Mouse (Mus musculus) forebrain, postnatal 0 days (tissue): Measurements from ENCODE around the gene Bsn. TPM values are rescaled to one million over a fixed set of nuclear protein-coding genes. Genes with fewer than 3 reads are reported as not detected.

Experiments used
- ATAC-seq: fragments of 200-750 bp; cut with Nextera tagmentation; 2 replicates; pipeline ENCODE4 v1.8.0; 2017; ENCODE audit warnings: mild to moderate bottlenecking, moderate library complexity
- DNase-seq: peaks from one replicate; pipeline ENCODE4 v3.0.0-alpha.2; 2015
- H3K27ac ChIP-seq: fragments of 300-500 bp; sonication (generic); 2 replicates; pipeline ENCODE4 v1.5.1; 2014; ENCODE audit warnings: low read depth, mild to moderate bottlenecking, antibody characterized with exemption, low read length, moderate library complexity, mixed read lengths
- H3K27me3 ChIP-seq: fragments of 300-500 bp; sonication (generic); 2 replicates; pipeline ENCODE4 v1.6.1; 2014; ENCODE audit warnings: mild to moderate bottlenecking, low read length, mixed read lengths; ENCODE audit not compliant: insufficient read depth
- H3K36me3 ChIP-seq: fragments of 300-500 bp; sonication (generic); 2 replicates; pipeline ENCODE4 v1.6.1; 2014; ENCODE audit warnings: mild to moderate bottlenecking, moderate library complexity; ENCODE audit not compliant: insufficient read depth
- H3K4me1 ChIP-seq: fragments of 300-500 bp; sonication (generic); 2 replicates; pipeline ENCODE4 v1.6.1; 2014; ENCODE audit warnings: antibody characterized with exemption; ENCODE audit not compliant: insufficient read depth
- H3K4me2 ChIP-seq: fragments of 300-500 bp; sonication (generic); 2 replicates; pipeline ENCODE4 v1.6.1; 2014; ENCODE audit warnings: low read depth, mild to moderate bottlenecking, moderate library complexity
- H3K4me3 ChIP-seq: fragments of 300-500 bp; sonication (generic); 2 replicates; pipeline ENCODE4 v1.5.1; 2014; ENCODE audit warnings: low read depth, low read length, mixed read lengths
- H3K9ac ChIP-seq: fragments of 300-500 bp; sonication (generic); 2 replicates; pipeline ENCODE4 v1.6.1; 2014; ENCODE audit warnings: mild to moderate bottlenecking
- H3K9me3 ChIP-seq: fragments of 300-500 bp; sonication (generic); 2 replicates; pipeline ENCODE4 v1.6.1; 2016; ENCODE audit warnings: low read length
- CTCF ChIP-seq: sonication (generic); IDR thresholded peaks from 2 replicates; pipeline ENCODE4 v1.5.1; 2016; ENCODE audit warnings: antibody characterized with exemption, control low read depth, low read depth
- WGBS: fragments of 180-500 bp; shearing (Covaris S2); extraction: QIAGEN DNeasy Blood & Tissue Kit; methylation state at CpG from one replicate; pipeline ENCODE4 v1.1.7; 2014; 5-methylcytosine and 5-hydroxymethylcytosine counted together
- polyA plus RNA-seq: library from polyadenylated mRNA; unstranded; fragments of >200 nt; fragmentation: Nextera tagmentation; extraction: Ambion mirVana; gene quantifications from 2 replicates; pipeline ENCODE4 v1.2.1, GENCODE M21; 2015
- total RNA-seq: library from RNA; depleted of rRNA; stranded (reverse); fragments of >200 nt; gene quantifications from 2 replicates; pipeline ENCODE4 v1.2.3, GENCODE M21; 2014

Bsn gene
- total and polyA plus RNA-seq, 2 experiments from 2014 or later = 5.5 to 34.1 TPM

GRCm38 (mm10) chr9:108093586-108093985, 96.6 kb downstream of the Bsn start:
- no peak for TF ChIP-seq CTCF
- Histone ChIP-seq H3K9me3 (no peaks in the 10 kb centered on the region), H3K4me3 (peak overlapping the region; percentile 44), H3K4me1 (no peaks in the 10 kb centered on the region), H3K27me3 (no peaks in the 10 kb centered on the region), H3K4me2 (peak overlapping the region; percentile 98), H3K27ac (no peak overlapping the region), H3K36me3 (peaks cover 50% of the 10 kb centered on the region), H3K9ac (peak overlapping the region; percentile 67; the same call in 1 of the 2 replicates)
- no peak for DNase-seq
- no peak for ATAC-seq
- 68% methylated on average over 10 of the region's 10 CpGs for WGBS

DNA sequence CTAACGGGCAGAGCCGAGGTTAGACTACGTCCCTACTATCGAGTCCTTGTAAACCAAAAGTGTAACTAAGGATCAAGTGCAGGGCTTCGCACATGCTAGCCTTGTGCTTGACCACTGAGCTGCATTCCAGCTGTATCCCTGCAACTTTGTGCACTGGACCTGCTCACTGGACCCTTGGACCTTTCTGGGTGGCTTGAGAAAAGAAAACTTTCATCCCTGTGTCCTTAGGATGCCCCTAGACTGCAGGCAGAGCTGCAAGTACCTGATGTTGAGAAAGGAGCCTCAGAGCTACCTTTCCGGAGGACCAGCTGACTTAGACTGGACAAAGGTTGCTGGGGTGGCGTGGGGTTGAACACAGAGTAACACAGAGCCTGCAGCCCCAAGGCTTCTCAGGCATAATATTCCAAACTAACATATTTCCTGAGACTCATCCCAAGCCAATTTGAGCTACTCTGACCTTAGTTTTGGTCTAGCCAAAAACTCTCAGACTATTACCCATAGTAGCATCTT, 99.5 kb downstream of the Bsn start:
- Histone ChIP-seq H3K9me3 (no peaks in the 10 kb centered on the region), H3K9ac (no peak overlapping the region), H3K36me3 (peaks cover 67% of the 10 kb centered on the region), H3K4me3 (no peak overlapping the region), H3K4me2 (no peak overlapping the region), H3K4me1 (no peaks in the 10 kb centered on the region), H3K27me3 (no peaks in the 10 kb centered on the region), H3K27ac (no peak overlapping the region)
- DNase-seq (no peak), ATAC-seq (no peak)
- 97% methylated on average over 7 of the region's 7 CpGs for WGBS
- no peak for TF ChIP-seq CTCF

- 94% methylated on average over 4 of the region's 4 CpGs for WGBS
- no peak overlapping the region for H3K27ac ChIP-seq
- H3K4me2 ChIP-seq = no peak overlapping the region
- ATAC-seq = no peak
- H3K36me3 ChIP-seq = peaks cover 56% of the 10 kb centered on the region
- H3K4me3 ChIP-seq = no peak overlapping the region
- H3K9me3 ChIP-seq = no peaks in the 10 kb centered on the region
- no peak for TF ChIP-seq CTCF
- no peak overlapping the region for H3K9ac ChIP-seq
- no peak for DNase-seq
- peaks cover 7% of the 10 kb centered on the region for H3K27me3 ChIP-seq
- peaks cover 4% of the 10 kb centered on the region; the same call in 1 of the 2 replicates for H3K4me1 ChIP-seq
These were observed 104.9 kb downstream of the Bsn start for GRCm38 (mm10) chr9:108085261-108085660.

GRCm38 (mm10) chr9:108083561-108083960, 106.6 kb downstream of the Bsn start:
- H3K4me3 ChIP-seq = no peak overlapping the region
- H3K36me3 ChIP-seq = peaks cover 39% of the 10 kb centered on the region
- peaks cover 7% of the 10 kb centered on the region for H3K27me3 ChIP-seq
- 88% methylated on average over 6 of the region's 6 CpGs for WGBS
- no peak overlapping the region for H3K27ac ChIP-seq
- H3K9ac ChIP-seq = no peak overlapping the region
- no peak overlapping the region for H3K4me2 ChIP-seq
- no peaks in the 10 kb centered on the region for H3K9me3 ChIP-seq
- ATAC-seq = no peak
- H3K4me1 ChIP-seq = peaks cover 5% of the 10 kb centered on the region
- no peak for DNase-seq
- TF ChIP-seq CTCF = no peak

DNA sequence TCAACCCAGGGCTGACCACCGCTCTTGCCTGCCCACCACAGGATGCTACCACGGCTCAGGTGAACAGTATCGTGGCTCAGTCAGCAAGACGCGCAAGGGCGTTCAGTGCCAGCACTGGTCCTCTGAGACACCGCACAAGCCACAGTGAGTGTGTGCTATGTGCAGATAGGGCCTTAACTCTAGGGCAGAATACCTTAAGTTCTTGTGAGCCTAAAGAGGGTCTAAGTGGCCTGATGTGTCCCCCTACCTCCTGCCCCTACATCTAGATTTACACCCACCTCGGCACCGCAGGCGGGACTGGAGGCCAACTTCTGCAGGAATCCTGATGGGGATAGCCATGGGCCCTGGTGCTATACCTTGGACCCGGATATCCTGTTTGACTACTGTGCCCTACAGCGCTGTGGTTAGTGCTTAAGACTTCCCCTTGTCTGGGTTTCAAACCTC, 107.2 kb downstream of the Bsn start, which contains the start of gene Rnf123:
Gene Rnf123 (minus strand): TSS at position 359 of the 444 bp plus-strand sequence.
- H3K9ac ChIP-seq = no peak within 1 kb of the TSS
- peak within 1 kb of the TSS; percentile 29 for H3K4me2 ChIP-seq
- peaks cover 7% of the 10 kb centered on the region for H3K27me3 ChIP-seq
- H3K4me1 ChIP-seq = peaks cover 10% of the 10 kb centered on the region
- peaks cover 34% of the 10 kb centered on the region for H3K36me3 ChIP-seq
- H3K4me3 ChIP-seq = 0 out of 2 replicates have a peak within 1 kb of the TSS, but pooled peaks have one; percentile 12
- no peak for TF ChIP-seq CTCF
- no peak within 1 kb of the TSS for H3K27ac ChIP-seq
- no peak for ATAC-seq
- DNase-seq = no peak
- H3K9me3 ChIP-seq = no peaks in the 10 kb centered on the region
- WGBS = 30% methylated on average over 12 of the region's 12 CpGs

- H3K9me3 ChIP-seq = no peaks in the 10 kb centered on the region
- H3K4me3 ChIP-seq = 0 out of 2 replicates have a peak overlapping the region, but pooled peaks have one; percentile 12
- WGBS = 6% methylated on average over 19 of the region's 19 CpGs
- peaks cover 29% of the 10 kb centered on the region for H3K36me3 ChIP-seq
- H3K27me3 ChIP-seq = peaks cover 7% of the 10 kb centered on the region
- DNase-seq = no peak
- H3K9ac ChIP-seq = no peak overlapping the region
- ATAC-seq = no peak; the same call in 1 of the 2 replicates
- H3K27ac ChIP-seq = no peak overlapping the region
- no peak for TF ChIP-seq CTCF
- H3K4me1 ChIP-seq = peaks cover 10% of the 10 kb centered on the region
- H3K4me2 ChIP-seq = peak overlapping the region; percentile 29
These were observed 107.6 kb downstream of the Bsn start for GRCm38 (mm10) chr9:108082549-108082948.

GRCm38 (mm10) chr9:108080168-108080567, 110.0 kb downstream of the Bsn start, which contains the start of gene Mst1:
TSS of gene Mst1 (plus strand) at chr9:108080436.
- Histone ChIP-seq H3K4me2 (peak within 1 kb of the TSS; percentile 81), H3K4me1 (peaks cover 10% of the 10 kb centered on the region), H3K4me3 (peak within 1 kb of the TSS; percentile 74), H3K9me3 (no peaks in the 10 kb centered on the region), H3K27ac (no peak within 1 kb of the TSS), H3K9ac (peak within 1 kb of the TSS; percentile 95), H3K27me3 (peaks cover 7% of the 10 kb centered on the region), H3K36me3 (peaks cover 7% of the 10 kb centered on the region; the same call in 1 of the 2 replicates)
- DNase-seq (no peak), ATAC-seq (no peak)
- 80% methylated on average over 5 of the region's 5 CpGs for WGBS
- TF ChIP-seq CTCF = no peak
